Mouse (Mus musculus) left cerebral cortex, postnatal 10 days (tissue): ENCODE results near the gene Gstp2. TPM values are rescaled to one million over a fixed set of nuclear protein-coding genes. Genes with fewer than 3 reads are reported as not detected.

ENCODE experiments used
- DNase-seq, 2 experiments: peaks; one replicate each; pipeline ENCODE4 v3.0.0; 2021 to 2022; ENCODE audit warnings: low spot score in 2 of 2, mixed read lengths in 1 of 2; ENCODE audit errors: extremely low spot score in 1 of 2
- intact Hi-C: fragments of 180-260 bp; cut with DNase I; formaldehyde crosslinking; loops from one replicate; pipeline ENCODE4 v1.15.1; 2025
- total RNA-seq, 2 experiments: library from RNA; stranded (reverse); gene quantifications; 2 replicates each; pipeline ENCODE4 v1.2.3; 2021

The Gstp2 gene
- total RNA-seq, 2 experiments from 2014 or later: 21.7 to 24.2 TPM

DNA sequence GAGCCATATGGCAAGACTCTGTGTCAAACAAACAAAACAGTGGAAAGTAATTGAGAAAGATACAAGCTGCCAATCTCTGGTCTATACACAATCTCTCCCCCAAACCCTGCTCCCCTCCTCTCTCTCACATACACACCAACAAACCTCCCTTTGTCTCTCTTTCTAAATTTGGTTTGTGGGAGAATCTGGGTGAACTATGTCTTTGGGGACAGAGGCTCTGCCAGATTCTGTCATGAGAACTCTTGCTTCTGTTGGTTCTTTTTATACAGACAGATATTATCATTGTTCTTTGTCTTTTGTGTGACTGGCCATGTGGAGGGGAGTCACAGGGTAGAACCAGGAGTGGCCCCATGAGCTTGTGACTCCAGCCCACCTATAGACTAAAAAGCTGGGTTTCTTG lies 18.2 kb downstream of the Gstp2 start:
- intact Hi-C loops: no loop called here
- no peak for DNase-seq

GRCm38 (mm10) chr19:4023185-4023584 lies 22.6 kb downstream of the Gstp2 start:
- intact Hi-C loops: no loop called here
- DNase-seq: no peak

DNA sequence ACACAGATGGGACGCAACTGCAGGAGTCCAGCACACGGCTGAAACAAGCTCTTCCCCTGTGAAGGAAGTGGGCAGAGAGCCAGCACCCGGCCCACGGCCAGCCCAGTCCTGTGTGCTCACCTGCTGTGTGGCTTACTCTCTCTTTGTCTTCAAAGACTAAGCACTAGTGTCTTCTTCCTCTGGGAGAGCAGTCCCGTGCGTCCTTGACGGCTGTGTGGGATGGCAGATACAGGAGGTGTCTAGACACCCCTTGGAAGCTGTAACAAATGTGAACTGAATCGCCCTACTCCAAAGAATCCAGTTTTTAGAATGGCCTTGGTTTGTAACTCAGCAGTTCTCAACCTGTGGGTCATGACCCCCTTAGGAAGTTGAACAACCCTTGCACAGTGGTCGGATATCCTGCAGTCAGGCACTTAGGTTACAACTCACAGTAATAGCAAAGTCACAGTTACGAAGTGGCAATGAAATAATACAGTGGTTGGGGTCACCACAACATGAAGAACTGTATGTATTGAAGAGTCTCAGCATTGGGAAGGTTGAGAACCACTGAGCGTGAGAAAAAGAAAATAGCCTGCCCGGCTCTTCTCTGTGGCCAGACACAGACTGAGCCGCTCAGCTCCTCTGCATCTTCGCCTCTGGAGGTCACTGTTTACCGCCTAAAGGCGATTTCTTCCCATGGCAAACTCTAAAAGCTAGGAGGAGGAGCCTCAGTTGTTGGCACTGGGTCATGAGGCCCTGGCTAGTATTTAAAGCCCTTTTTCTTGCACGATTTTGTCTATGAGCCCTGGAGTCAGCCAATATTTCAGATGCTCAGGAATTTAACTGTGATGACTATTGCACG lies 26.9 kb downstream of the Gstp2 start:
- intact Hi-C loops: loop anchor here (5.0 to 10.0 kb wide), 2 partner anchors 206 to 293 kb away; no protein-coding TSS in a partner anchor
- DNase-seq: peak; percentile 81 to 87

DNA sequence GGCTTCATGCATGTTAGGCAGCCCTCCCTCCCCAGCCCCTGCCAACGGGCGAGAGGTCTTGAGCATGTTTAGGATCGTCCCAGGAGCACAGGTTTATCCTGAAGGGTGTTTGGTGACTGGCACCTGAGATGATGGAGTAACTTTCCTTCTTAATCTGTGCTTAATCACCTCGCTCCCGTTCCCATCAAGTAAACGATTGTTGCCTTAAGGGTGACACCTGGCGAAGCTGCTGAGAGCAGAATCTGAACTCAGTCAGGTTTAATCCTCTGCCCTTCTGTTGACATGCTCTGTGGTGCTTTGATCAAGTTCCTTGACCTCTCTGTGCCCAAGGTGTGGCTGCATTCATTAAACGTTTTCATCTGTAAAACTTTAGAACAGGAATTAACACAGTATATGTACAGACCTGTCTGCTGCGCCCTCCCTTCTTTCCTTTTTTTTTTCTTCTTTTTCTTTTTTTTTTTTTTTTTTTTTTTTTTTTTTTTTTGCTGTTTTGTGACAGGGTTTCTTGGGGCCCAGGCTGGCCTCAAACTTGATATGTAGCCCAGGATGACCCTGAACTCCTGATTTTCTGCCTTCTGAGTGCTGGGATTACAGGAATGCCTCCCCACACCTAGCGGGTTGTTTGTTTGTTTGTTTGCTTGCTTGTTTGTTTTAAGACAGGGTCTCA lies 27.8 kb downstream of the Gstp2 start:
- intact Hi-C loops: loop anchor here (5.0 to 10.0 kb wide), 2 partner anchors 207 to 294 kb away; no protein-coding TSS in a partner anchor
- no peak for DNase-seq

DNA sequence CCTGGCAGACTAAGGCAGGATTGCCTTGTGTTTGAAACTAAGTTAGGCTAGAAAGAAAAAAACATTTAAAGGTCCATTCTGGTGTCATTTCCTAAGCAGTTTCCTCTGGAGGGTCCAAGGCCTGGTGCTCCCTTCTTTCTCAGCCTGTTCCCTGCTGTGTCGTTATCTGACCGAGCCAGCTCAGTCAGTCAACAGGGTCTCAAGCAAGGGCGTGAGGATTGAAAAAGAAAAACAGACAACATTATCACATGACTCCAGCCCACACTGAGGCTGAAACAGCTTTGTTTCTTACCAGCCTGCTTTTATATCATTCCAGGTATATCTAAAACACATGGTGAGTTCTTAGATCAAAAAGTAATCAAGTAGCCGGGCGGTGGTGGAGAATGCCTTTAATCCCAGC lies 30.2 kb downstream of the Gstp2 start:
- DNase-seq: no peak
- intact Hi-C loops: loop anchor here (5.0 to 10.0 kb wide), 2 partner anchors 209 to 297 kb away; no protein-coding TSS in a partner anchor

DNA sequence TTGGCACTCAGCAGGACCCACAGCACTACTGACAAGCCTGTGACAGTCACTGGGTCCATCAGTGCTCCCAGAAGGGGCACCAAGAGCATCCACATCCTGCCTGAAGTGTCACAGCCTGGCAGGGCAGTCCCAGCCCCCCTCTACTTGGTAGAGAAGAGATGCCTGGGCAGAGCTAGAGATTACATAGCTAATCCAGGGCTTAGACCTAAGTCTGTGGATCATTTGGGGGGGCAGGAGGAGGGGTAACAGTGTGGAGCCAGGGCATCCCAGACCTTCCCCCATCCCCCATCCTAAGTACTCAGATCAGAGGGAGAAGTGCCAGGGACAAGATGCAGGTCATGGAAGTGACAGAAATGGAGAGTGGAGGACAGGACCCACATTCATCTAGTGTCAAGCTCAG lies 31.0 kb downstream of the Gstp2 start:
- intact Hi-C loops: loop anchor here (5.0 to 10.0 kb wide), 2 partner anchors 210 to 297 kb away; no protein-coding TSS in a partner anchor
- DNase-seq: no peak

GRCm38 (mm10) chr19:4013066-4013465 lies 32.8 kb downstream of the Gstp2 start:
- no peak for DNase-seq
- intact Hi-C loops: loop anchor here (2.0 to 10.0 kb wide), 2 partner anchors 66 to 212 kb away; no protein-coding TSS in a partner anchor

DNA sequence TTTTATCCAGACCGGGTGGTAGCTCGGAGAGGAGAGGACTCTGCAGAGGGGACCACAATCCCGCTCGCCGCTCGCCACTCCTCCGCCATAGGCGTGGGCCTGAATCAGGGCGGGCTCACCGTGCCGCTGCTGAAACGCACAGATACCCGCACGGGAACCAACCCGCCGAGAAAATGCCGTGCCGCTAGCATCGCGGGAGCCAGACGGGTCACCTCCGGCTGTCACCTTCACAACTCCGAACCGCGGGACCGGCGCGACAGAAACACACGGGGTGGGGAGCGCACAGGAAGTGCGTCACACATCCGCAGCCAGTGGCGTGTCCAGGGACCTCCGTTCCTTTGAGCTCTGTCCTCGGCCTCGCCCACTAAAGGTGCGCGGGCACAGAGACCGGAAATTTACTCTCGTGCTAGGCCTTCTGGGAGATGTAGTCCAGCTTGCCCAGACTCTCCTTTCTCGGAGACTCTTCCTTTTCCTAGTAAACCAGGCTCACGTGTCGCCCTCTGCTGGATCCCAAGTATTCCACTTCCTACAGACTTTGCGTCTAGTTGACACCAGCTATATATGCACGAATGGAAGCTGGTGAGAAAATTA lies 33.3 kb downstream of the Gstp2 start, which contains the start of gene Ndufv1:
Gene Ndufv1 (minus strand): TSS at position 375 of the 591 bp plus-strand sequence.
- intact Hi-C loops: loop anchor here (2.0 to 10.0 kb wide), 2 partner anchors 66 to 212 kb away; no protein-coding TSS in a partner anchor
- peak; percentile 97 to 99 for DNase-seq

GRCm38 (mm10) chr19:4011086-4011485 lies 34.7 kb downstream of the Gstp2 start:
- no peak for DNase-seq
- intact Hi-C loops: loop anchor here (10.0 kb wide), 1 partner anchor 214 kb away; no protein-coding TSS in a partner anchor

GRCm38 (mm10) chr19:4005971-4006370 lies 39.9 kb downstream of the Gstp2 start:
- intact Hi-C loops: no loop called here

GRCm38 (mm10) chr19:4005091-4005490 lies 40.7 kb downstream of the Gstp2 start:
- intact Hi-C loops: no loop called here
- no peak for DNase-seq

More at GRCm38 (mm10) chr19:4005971-4006370, 39.9 kb downstream of the Gstp2 start:
- DNase-seq: no peak

DNA sequence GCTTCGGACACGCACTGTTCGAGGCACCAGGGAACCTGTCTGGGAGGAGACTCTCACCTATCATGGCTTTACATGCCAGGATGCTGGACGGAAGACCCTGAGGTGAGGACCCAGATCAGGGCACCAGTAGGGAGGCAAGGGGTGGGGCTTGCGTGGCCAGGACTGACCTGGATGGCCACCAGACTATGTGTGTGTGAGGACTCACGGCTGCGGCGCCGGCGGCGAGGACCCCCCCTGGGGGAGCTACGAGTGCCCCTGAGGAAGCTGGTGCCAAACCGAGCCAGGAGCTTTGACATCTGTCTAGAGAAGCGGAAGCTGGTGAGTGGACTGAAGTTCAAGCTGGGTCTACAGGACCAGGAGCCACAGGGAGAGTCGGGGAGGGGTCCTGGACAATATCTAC lies 41.5 kb downstream of the Gstp2 start:
- intact Hi-C loops: no loop called here
- DNase-seq: peak in 1 of 2 experiments; percentile 29

GRCm38 (mm10) chr19:4003641-4004040 lies 42.2 kb downstream of the Gstp2 start:
- peak in 1 of 2 experiments; percentile 22 for DNase-seq
- intact Hi-C loops: no loop called here

DNA sequence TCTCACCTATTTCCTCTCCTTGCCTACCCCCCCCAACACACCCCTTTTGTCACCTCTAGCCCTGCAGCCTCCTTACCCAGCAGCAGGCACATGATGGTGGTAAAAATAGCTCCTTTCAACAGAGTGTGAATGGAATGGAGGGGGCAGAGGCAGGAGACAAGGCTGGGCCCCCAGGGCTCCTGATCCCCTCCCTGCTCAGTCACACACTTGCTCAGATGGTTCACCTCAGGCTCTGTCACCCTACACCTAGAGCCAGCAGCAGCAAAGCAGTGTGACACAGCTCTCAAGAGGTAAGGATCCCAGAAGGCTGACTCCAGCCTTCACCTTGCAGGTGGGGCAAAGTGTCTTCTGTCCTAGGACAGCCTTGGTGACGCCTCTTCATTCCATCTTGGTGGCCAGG lies 42.7 kb downstream of the Gstp2 start, which contains the start of gene Doc2g:
Gene Doc2g (plus strand): TSS at position 202 of the 400 bp plus-strand sequence.
- DNase-seq: peak in 1 of 2 experiments; percentile 18
- intact Hi-C loops: no loop called here

- intact Hi-C loops: no loop called here
- no peak for DNase-seq
Observed at GRCm38 (mm10) chr19:4001752-4002151, 44.1 kb downstream of the Gstp2 start.

DNA sequence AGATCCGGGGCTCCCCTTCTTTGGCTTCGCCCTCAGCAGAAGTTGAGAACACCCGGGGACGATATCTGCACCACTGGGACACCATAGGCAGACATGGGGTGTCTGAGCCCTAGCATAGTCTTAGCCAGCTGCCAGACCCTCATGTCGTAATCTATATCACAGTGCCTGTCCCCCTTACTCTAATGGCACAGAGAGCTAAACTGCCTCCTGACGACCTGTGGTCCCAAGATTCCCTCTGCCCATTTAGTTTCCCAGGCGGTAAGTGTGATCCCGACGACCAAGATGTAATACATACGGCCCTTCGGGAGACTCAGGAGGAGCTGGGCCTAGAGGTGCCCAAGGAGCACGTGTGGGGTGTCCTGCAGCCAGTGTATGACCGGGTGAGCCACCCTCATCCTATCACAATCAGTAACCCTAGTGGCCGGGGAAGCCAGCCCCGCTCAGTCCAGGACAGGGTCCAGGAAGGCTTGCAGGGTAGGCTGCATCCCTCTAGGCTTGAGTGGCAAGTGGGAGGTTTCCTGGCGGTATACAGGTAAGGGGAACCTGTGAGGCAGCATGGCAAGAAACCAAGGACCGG lies 44.8 kb downstream of the Gstp2 start:
- peak in 1 of 2 experiments; percentile 28 for DNase-seq
- intact Hi-C loops: no loop called here

- peak; percentile 94 to 97 for DNase-seq
- intact Hi-C loops: no loop called here
Observed at GRCm38 (mm10) chr19:4000119-4000900, 45.5 kb downstream of the Gstp2 start, which contains the start of the genes Nudt8 and Gm49405. Nudt8 (plus strand) TSS chr19:4000580. Gm49405 (plus strand) TSS chr19:4000626.
